Mouse (Mus musculus) lung, adult 2 months (tissue): Measurements from ENCODE around the gene Wnt2b.

Experiments
- CTCF ChIP-seq: fragments of 200-500 bp; IDR thresholded peaks from 2 replicates; pipeline ENCODE4 v1.5.1; 2011; ENCODE audit warnings: mild to moderate bottlenecking, low read length, control low read depth; ENCODE audit not compliant: insufficient read depth
- POLR2A ChIP-seq: fragments of 200-500 bp; IDR thresholded peaks from 2 replicates; pipeline ENCODE4 v1.6.1; 2011; ENCODE audit warnings: low read depth, mild to moderate bottlenecking, control low read depth, low read length, borderline replicate concordance; ENCODE audit errors: extremely low read depth

- no peak for TF ChIP-seq CTCF
- TF ChIP-seq POLR2A = no peak
Observed at GRCm38 (mm10) chr3:105010681-105011339, 49.1 kb upstream of the Wnt2b start.
